Mouse (Mus musculus) liver (tissue): Measurements from ENCODE around the gene Anxa5.
A peak's percentile ranks its signal among the peaks of the same experiment; 100 is the strongest.

Source experiments
- DNase-seq: peaks from one replicate; pipeline ENCODE4 v3.0.0-alpha.2; 2020; ENCODE audit warnings: mixed read lengths

Gene Anxa5

DNA sequence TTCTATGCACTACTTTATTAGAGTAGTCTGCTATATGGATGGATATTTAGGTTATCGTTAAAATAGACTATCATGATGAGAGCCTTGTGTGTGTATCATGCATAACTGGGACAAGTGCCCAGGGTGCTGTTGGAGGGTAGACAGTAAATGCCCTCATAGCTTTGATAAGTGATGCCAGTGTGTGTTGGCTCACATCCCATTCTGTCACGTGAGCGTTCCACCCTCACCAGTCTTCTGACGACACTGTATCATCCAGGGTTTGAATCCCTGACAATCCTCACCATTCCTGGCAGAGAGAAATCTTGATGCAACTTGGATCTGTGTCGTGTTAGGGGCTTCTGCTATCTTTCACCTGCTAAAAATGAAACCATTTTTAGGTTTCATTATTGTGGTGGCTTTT is 29.2 kb downstream of the Anxa5 start:
- no peak for DNase-seq

GRCm38 (mm10) chr3:36446041-36446440 is 29.7 kb downstream of the Anxa5 start:
- DNase-seq, result no peak

DNA sequence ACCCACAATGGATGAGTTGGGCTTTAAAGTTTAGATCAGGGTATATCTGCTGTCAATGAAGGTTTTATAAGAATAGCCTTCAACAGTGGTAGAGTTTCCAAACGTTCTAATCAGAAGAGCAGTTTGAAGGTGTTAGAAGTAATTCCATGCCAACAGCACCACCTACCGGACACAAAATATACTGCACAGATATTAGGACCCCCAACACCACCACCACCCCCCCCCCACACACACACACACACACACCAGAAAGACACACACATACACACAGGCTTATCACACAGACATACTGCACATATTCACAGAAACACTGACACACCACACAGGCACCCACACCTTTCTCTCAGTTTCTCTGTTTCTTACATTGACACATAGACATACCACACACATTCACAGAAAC is 33.3 kb downstream of the Anxa5 start:
- DNase-seq, result peak; percentile 29

DNA sequence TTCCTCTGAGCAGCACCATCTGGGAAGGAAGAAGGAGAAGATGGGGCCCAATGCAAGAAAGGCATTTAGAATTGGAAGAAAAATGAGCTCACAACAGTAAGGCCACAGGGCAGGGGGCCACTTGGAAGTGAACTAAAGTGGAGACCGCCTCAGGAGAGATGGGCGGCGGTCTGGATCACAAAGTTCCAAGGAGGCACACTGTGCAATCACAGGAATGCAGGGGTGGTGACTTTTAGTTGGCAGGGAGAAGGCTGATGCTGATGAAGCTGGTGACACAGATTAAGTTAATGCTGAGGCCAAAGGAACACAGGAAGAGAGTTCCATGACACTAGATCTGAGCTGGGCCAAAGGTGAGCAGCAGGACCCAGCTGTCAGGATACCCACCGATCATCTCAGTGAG is 35.4 kb downstream of the Anxa5 start:
- no peak for DNase-seq

GRCm38 (mm10) chr3:36430360-36430759 is 45.3 kb downstream of the Anxa5 start:
- DNase-seq, result no peak

- no peak for DNase-seq
Observed at GRCm38 (mm10) chr3:36427386-36427785, 48.3 kb downstream of the Anxa5 start.

DNA sequence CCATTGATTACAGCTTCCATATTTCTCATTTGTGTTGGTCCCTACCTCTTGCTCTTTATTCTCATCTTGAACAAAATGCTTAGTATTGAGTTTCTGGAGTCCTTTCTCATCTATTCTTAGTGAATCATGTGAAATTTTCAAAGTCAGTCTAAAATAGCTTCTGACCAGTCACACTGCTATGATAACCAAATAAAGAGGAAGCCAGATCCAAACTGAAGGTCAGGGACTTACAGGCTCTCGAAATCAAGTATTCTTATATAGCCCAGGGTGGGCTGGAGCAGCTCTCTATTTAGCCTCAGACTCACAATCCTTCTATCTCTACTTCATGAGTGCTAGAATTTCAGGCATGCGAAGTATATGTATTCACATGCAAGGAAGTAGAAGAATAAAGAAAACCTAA is 66.2 kb downstream of the Anxa5 start:
- no peak for DNase-seq

DNA sequence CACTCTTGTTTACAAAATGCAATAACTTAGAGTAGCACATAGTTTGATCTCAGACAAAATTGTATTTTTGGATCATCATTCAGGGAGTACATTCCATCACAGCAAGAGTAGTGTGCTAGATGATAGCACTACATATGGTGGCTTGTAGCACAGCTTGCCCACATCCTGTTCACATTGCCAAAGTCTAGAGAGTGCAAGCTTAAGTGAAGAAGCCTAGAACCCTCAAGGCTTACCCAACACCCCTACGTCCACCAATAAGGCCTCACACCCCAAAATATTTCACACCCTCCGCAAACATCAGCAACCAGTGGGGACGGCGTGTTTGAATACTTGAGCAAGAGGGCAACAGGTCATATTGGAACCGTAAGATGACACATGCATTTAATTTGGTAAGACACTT is 68.7 kb downstream of the Anxa5 start:
- DNase-seq, result no peak

DNA sequence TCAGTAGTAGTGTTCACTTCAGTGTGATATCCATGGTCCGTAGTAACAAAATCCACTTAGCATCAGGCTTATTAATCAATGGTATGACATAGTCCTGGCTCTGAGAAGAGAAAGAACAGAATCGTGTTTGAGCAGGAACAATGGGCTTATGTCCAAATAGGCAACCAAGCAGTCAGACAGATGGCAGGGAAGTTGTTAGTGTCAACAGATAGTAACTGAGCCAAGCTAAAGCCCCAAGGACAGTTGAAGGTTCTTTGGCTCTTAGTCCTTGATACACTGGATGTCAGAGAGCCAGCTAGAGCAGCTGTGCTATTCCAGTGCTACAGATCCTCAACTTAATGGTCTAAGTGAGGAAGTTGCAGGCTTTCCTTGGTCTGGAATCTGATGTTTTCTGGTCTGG is 69.4 kb downstream of the Anxa5 start:
- DNase-seq, result no peak

- no peak for DNase-seq
Observed at GRCm38 (mm10) chr3:36401900-36402299, 73.8 kb downstream of the Anxa5 start.

DNA sequence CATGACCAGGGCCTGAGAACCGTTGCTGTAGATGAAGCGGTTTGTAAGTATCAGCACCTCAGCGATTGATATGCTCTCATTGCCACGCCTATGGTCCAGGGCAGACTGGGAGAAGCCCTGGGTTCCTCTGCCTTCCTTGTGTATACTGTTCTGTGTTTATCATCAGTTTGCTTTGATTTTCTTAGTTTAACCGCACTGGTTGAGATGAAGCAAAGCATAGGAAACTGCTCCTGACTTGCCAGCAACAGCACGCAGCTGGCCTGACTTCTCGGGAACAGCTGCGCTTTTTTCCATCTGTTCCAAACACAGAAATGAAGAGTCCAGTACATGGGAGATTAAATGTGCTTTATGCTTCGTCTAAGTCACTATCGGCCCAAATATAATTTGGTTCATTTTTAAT is 75.0 kb downstream of the Anxa5 start:
- DNase-seq, result no peak
